Mouse (Mus musculus): ENCODE data around the gene Sars. TPM values are rescaled to one million over a fixed set of nuclear protein-coding genes. Genes with fewer than 3 reads are reported as not detected.

The Sars gene
- polyA plus RNA-seq, 1 experiment from 2014 or later = 166 TPM

GRCm38 (mm10) chr3:108458866-108459265, 13.9 kb upstream of the Sars start:
- 24% methylated on average over 10 of the region's 10 CpGs for WGBS
- Histone ChIP-seq H3K9ac (ENCODE audit: low read depth, low read length) (peak overlapping the region; percentile 49), H3K4me1 (ENCODE audit: control insufficient read depth, insufficient read depth, low read length) (0 out of 2 replicates have a peak, but pooled peaks cover 8% of the 10 kb centered on the region), H3K9me3 (ENCODE audit: control insufficient read depth, low read length) (no peaks in the 10 kb centered on the region), H3K4me3 (ENCODE audit: low read length) (peak overlapping the region; percentile 11; the same call in 1 of the 2 replicates), H3K27me3 (replicated peaks; ENCODE audit: control insufficient read depth, insufficient read depth, low read length) (no peaks in the 10 kb centered on the region), H3K27ac (ENCODE audit: low read length) (peak overlapping the region; percentile 18; the same call in 1 of the 2 replicates), H3K4me2 (ENCODE audit: low read depth, low read length) (peak overlapping the region; percentile 32), H3K36me3 (ENCODE audit: control insufficient read depth, insufficient read depth, low read length) (no peaks in the 10 kb centered on the region)
- peak; percentile 95 for ATAC-seq

- 57% methylated on average over 14 of the region's 14 CpGs for WGBS
- H3K4me2 ChIP-seq (ENCODE audit: low read depth, low read length) = peak overlapping the region; percentile 32
- 0 out of 2 replicates have a peak, but pooled peaks cover 8% of the 10 kb centered on the region for H3K4me1 ChIP-seq (ENCODE audit: control insufficient read depth, insufficient read depth, low read length)
- peak overlapping the region; percentile 49 for H3K9ac ChIP-seq (ENCODE audit: low read depth, low read length)
- H3K9me3 ChIP-seq (ENCODE audit: control insufficient read depth, low read length) = no peaks in the 10 kb centered on the region
- no peaks in the 10 kb centered on the region for H3K36me3 ChIP-seq (ENCODE audit: control insufficient read depth, insufficient read depth, low read length)
- peak; percentile 58 for ATAC-seq
- peak overlapping the region; percentile 11; the same call in 1 of the 2 replicates for H3K4me3 ChIP-seq (ENCODE audit: low read length)
- H3K27ac ChIP-seq (ENCODE audit: low read length) = peak overlapping the region; percentile 18; the same call in 1 of the 2 replicates
- H3K27me3 ChIP-seq (replicated peaks; ENCODE audit: control insufficient read depth, insufficient read depth, low read length) = no peaks in the 10 kb centered on the region
These were observed 13.4 kb upstream of the Sars start for GRCm38 (mm10) chr3:108458380-108458779.

GRCm38 (mm10) chr3:108454172-108454571, 9.2 kb upstream of the Sars start:
- Histone ChIP-seq H3K4me3 (ENCODE audit: low read length) (no peak overlapping the region), H3K4me1 (ENCODE audit: control insufficient read depth, insufficient read depth, low read length) (0 out of 2 replicates have a peak, but pooled peaks cover 8% of the 10 kb centered on the region), H3K36me3 (ENCODE audit: control insufficient read depth, insufficient read depth, low read length) (no peaks in the 10 kb centered on the region), H3K27me3 (replicated peaks; ENCODE audit: control insufficient read depth, insufficient read depth, low read length) (no peaks in the 10 kb centered on the region), H3K9ac (ENCODE audit: low read depth, low read length) (no peak overlapping the region), H3K9me3 (ENCODE audit: control insufficient read depth, low read length) (no peaks in the 10 kb centered on the region), H3K4me2 (ENCODE audit: low read depth, low read length) (no peak overlapping the region), H3K27ac (ENCODE audit: low read length) (no peak overlapping the region)
- ATAC-seq = no peak
- WGBS = 76% methylated on average over 1 of the region's 1 CpGs

- no peak overlapping the region for H3K4me2 ChIP-seq (ENCODE audit: low read depth, low read length)
- H3K27me3 ChIP-seq (replicated peaks; ENCODE audit: control insufficient read depth, insufficient read depth, low read length) = no peaks in the 10 kb centered on the region
- 88% methylated on average over 2 of the region's 2 CpGs for WGBS
- no peaks in the 10 kb centered on the region for H3K36me3 ChIP-seq (ENCODE audit: control insufficient read depth, insufficient read depth, low read length)
- no peak overlapping the region for H3K4me3 ChIP-seq (ENCODE audit: low read length)
- no peak overlapping the region for H3K9ac ChIP-seq (ENCODE audit: low read depth, low read length)
- ATAC-seq = no peak
- no peak overlapping the region for H3K27ac ChIP-seq (ENCODE audit: low read length)
- no peaks in the 10 kb centered on the region for H3K4me1 ChIP-seq (ENCODE audit: control insufficient read depth, insufficient read depth, low read length)
- no peaks in the 10 kb centered on the region for H3K9me3 ChIP-seq (ENCODE audit: control insufficient read depth, low read length)
These were observed 7.0 kb upstream of the Sars start for GRCm38 (mm10) chr3:108451969-108452368.

GRCm38 (mm10) chr3:108445366-108445705, 327 bp upstream of the Sars start:
- no peaks in the 10 kb centered on the region for H3K9me3 ChIP-seq (ENCODE audit: control insufficient read depth, low read length)
- 16% methylated on average over 6 of the region's 6 CpGs for WGBS

GRCm38 (mm10) chr3:108444029-108444428, 980 bp downstream of the Sars start:
- peaks cover 8% of the 10 kb centered on the region; the same call in 1 of the 2 replicates for H3K4me1 ChIP-seq (ENCODE audit: control insufficient read depth, insufficient read depth, low read length)
- peak; percentile 62 for ATAC-seq
- H3K27me3 ChIP-seq (replicated peaks; ENCODE audit: control insufficient read depth, insufficient read depth, low read length) = no peaks in the 10 kb centered on the region
- peak overlapping the region; percentile 75 for H3K4me3 ChIP-seq (ENCODE audit: low read length)
- H3K9me3 ChIP-seq (ENCODE audit: control insufficient read depth, low read length) = no peaks in the 10 kb centered on the region
- no peaks in the 10 kb centered on the region for H3K36me3 ChIP-seq (ENCODE audit: control insufficient read depth, insufficient read depth, low read length)
- H3K27ac ChIP-seq (ENCODE audit: low read length) = peak overlapping the region; percentile 83
- H3K9ac ChIP-seq (ENCODE audit: low read depth, low read length) = peak overlapping the region; percentile 84
- H3K4me2 ChIP-seq (ENCODE audit: low read depth, low read length) = peak overlapping the region; percentile 86
- WGBS = 15% methylated on average over 8 of the region's 8 CpGs

More at GRCm38 (mm10) chr3:108445366-108445705, 327 bp upstream of the Sars start:
- peak overlapping the region; percentile 86 for H3K4me2 ChIP-seq (ENCODE audit: low read depth, low read length)
- no peaks in the 10 kb centered on the region for H3K27me3 ChIP-seq (replicated peaks; ENCODE audit: control insufficient read depth, insufficient read depth, low read length)
- H3K4me3 ChIP-seq (ENCODE audit: low read length) = peak overlapping the region; percentile 75
- peak overlapping the region; percentile 84 for H3K9ac ChIP-seq (ENCODE audit: low read depth, low read length)
- peak; percentile 22 for ATAC-seq
- H3K4me1 ChIP-seq (ENCODE audit: control insufficient read depth, insufficient read depth, low read length) = peaks cover 8% of the 10 kb centered on the region; the same call in 1 of the 2 replicates
- peak overlapping the region; percentile 83 for H3K27ac ChIP-seq (ENCODE audit: low read length)
- H3K36me3 ChIP-seq (ENCODE audit: control insufficient read depth, insufficient read depth, low read length) = no peaks in the 10 kb centered on the region

- no peak overlapping the region for H3K27ac ChIP-seq (ENCODE audit: low read length)
- peaks cover 8% of the 10 kb centered on the region; the same call in 1 of the 2 replicates for H3K36me3 ChIP-seq (ENCODE audit: control insufficient read depth, insufficient read depth, low read length)
- WGBS = 82% methylated on average over 7 of the region's 7 CpGs
- H3K4me3 ChIP-seq (ENCODE audit: low read length) = no peak overlapping the region
- H3K4me2 ChIP-seq (ENCODE audit: low read depth, low read length) = no peak overlapping the region
- H3K9ac ChIP-seq (ENCODE audit: low read depth, low read length) = no peak overlapping the region
- no peak for ATAC-seq
- no peaks in the 10 kb centered on the region for H3K9me3 ChIP-seq (ENCODE audit: control insufficient read depth, low read length)
- H3K27me3 ChIP-seq (replicated peaks; ENCODE audit: control insufficient read depth, insufficient read depth, low read length) = no peaks in the 10 kb centered on the region
- H3K4me1 ChIP-seq (ENCODE audit: control insufficient read depth, insufficient read depth, low read length) = no peaks in the 10 kb centered on the region
These were observed 8.7 kb downstream of the Sars start for GRCm38 (mm10) chr3:108436380-108436714.

GRCm38 (mm10) chr3:108435701-108436379, 9.2 kb downstream of the Sars start:
- H3K4me2 ChIP-seq (ENCODE audit: low read depth, low read length) = no peak overlapping the region
- ATAC-seq = no peak
- H3K9ac ChIP-seq (ENCODE audit: low read depth, low read length) = no peak overlapping the region
- H3K4me1 ChIP-seq (ENCODE audit: control insufficient read depth, insufficient read depth, low read length) = no peaks in the 10 kb centered on the region
- no peak overlapping the region for H3K4me3 ChIP-seq (ENCODE audit: low read length)
- H3K36me3 ChIP-seq (ENCODE audit: control insufficient read depth, insufficient read depth, low read length) = peaks cover 14% of the 10 kb centered on the region; the same call in 1 of the 2 replicates
- no peaks in the 10 kb centered on the region for H3K9me3 ChIP-seq (ENCODE audit: control insufficient read depth, low read length)
- WGBS = 86% methylated on average over 17 of the region's 17 CpGs
- no peak overlapping the region for H3K27ac ChIP-seq (ENCODE audit: low read length)
- H3K27me3 ChIP-seq (replicated peaks; ENCODE audit: control insufficient read depth, insufficient read depth, low read length) = no peaks in the 10 kb centered on the region

- Histone ChIP-seq H3K9me3 (ENCODE audit: control insufficient read depth, low read length) (no peaks in the 10 kb centered on the region), H3K36me3 (ENCODE audit: control insufficient read depth, insufficient read depth, low read length) (peaks cover 21% of the 10 kb centered on the region), H3K4me1 (ENCODE audit: control insufficient read depth, insufficient read depth, low read length) (no peaks in the 10 kb centered on the region), H3K4me2 (ENCODE audit: low read depth, low read length) (no peak overlapping the region), H3K9ac (ENCODE audit: low read depth, low read length) (no peak overlapping the region), H3K27me3 (replicated peaks; ENCODE audit: control insufficient read depth, insufficient read depth, low read length) (no peaks in the 10 kb centered on the region), H3K27ac (ENCODE audit: low read length) (no peak overlapping the region), H3K4me3 (ENCODE audit: low read length) (no peak overlapping the region)
- 0 out of 2 replicates have a peak, but pooled peaks have one; percentile 14 for ATAC-seq
- 51% methylated on average over 19 of the region's 19 CpGs for WGBS
These were observed 11.0 kb downstream of the Sars start for GRCm38 (mm10) chr3:108433881-108434495.
